Mouse (Mus musculus): ENCODE results near the gene Camk2g. TPM values are rescaled to one million over a fixed set of nuclear protein-coding genes. Genes with fewer than 3 reads are reported as not detected.

Camk2g gene
- total RNA-seq (2023; ENCODE audit: inconsistent age) = 17.5 to 27.2 TPM (median 21.8 TPM) in 4 replicates

GRCm38 (mm10) chr14:20793758-20794531, at the start of gene Camk2g:
Camk2g (minus strand) TSS chr14:20794088.

GRCm38 (mm10) chr14:20836171-20836904, 42.5 kb upstream of the Camk2g start, which contains the start of gene Plau:
Plau (plus strand) TSS chr14:20836660.

GRCm38 (mm10) chr14:20733952-20734774, 59.7 kb downstream of the Camk2g start, which contains the start of gene Ndst2:
Ndst2 (minus strand) TSS chr14:20734562.

GRCm38 (mm10) chr14:20707201-20708190, 86.4 kb downstream of the Camk2g start, which contains the start of gene Zswim8:
Zswim8 (plus strand) TSS chr14:20707552.

GRCm38 (mm10) chr14:20702741-20703381, 91.0 kb downstream of the Camk2g start, which contains the start of gene Chchd1:
Chchd1 (plus strand) TSS chr14:20703006.

GRCm38 (mm10) chr14:20694884-20695760, 98.8 kb downstream of the Camk2g start, which contains the start of gene Fut11:
Fut11 (plus strand) TSS chr14:20694968.

Other genes starting within 250 kb of the Camk2g start
- 103 to 113 TPM (median 110 TPM) in 4 replicates for gene Ppp3cb, start 247.5 kb downstream of the Camk2g start, total RNA-seq (2023; ENCODE audit: inconsistent age)
- 4.1 to 6.9 TPM (median 4.3 TPM) in 4 replicates for gene Usp54, start 153.0 kb downstream of the Camk2g start, total RNA-seq (2023; ENCODE audit: inconsistent age)
- gene Myoz1, start 137.5 kb downstream of the Camk2g start, total RNA-seq (2023; ENCODE audit: inconsistent age) = not detected in 4 replicates
- gene Synpo2l, start 125.7 kb downstream of the Camk2g start, total RNA-seq (2023; ENCODE audit: inconsistent age) = 0.16 to 0.18 TPM in 2 of 4 replicates, not detected in the others
- 229 to 252 TPM (median 238 TPM) in 4 replicates for gene Sec24c, start 119.8 kb downstream of the Camk2g start, total RNA-seq (2023; ENCODE audit: inconsistent age)
- 6.0 to 8.5 TPM (median 7.1 TPM) in 4 replicates for gene Fut11, start 99.1 kb downstream of the Camk2g start, total RNA-seq (2023; ENCODE audit: inconsistent age)
- 30.7 to 45.8 TPM (median 37.1 TPM) in 4 replicates for gene Chchd1, start 91.1 kb downstream of the Camk2g start, total RNA-seq (2023; ENCODE audit: inconsistent age)
- gene Zswim8, start 86.5 kb downstream of the Camk2g start, total RNA-seq (2023; ENCODE audit: inconsistent age) = 193 to 211 TPM (median 204 TPM) in 4 replicates
- 43.6 to 64.0 TPM (median 51.3 TPM) in 4 replicates for gene Ndst2, start 59.5 kb downstream of the Camk2g start, total RNA-seq (2023; ENCODE audit: inconsistent age)
- 1.4 to 2.9 TPM (median 2.0 TPM) in 4 replicates for gene Plau, start 42.6 kb upstream of the Camk2g start, total RNA-seq (2023; ENCODE audit: inconsistent age)
- gene Vcl, start 135.3 kb upstream of the Camk2g start, total RNA-seq (2023; ENCODE audit: inconsistent age) = 20.7 to 22.3 TPM (median 21.9 TPM) in 4 replicates

All from B cell, adult (primary cell).